ENCODE assay signal across 9 mouse cellular contexts in the genomic region with DNA sequence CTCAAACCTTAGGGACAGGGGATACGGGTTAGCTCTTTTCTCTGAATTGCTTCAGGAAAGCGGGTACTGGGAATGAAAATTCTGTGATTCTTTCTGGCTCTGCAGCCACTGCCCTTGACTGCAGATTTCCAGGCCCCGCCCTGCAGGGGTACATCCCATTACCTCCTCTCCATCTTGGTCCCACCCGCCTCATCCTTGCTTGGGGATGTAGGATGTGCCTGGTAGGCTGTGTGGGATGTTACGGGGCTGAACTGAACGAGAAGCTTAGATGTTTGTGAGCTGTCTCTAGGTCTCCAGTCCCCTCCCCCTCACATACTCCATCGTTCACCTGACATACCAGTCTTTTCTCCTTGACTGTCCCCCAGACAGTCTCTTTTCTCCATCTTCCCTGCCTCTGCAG. TPM values are rescaled to one million over a fixed set of nuclear protein-coding genes. Genes with fewer than 3 reads are reported as not detected.
DNase-seq lines count a peak whose midpoint lies in the region; ATAC-seq lines count a peak whose summit lies in the region.
"Had no signal": no experiment of that assay in that cellular context is flagged by ENCODE, and none has a peak within 500 bp of the region (broad histone marks: within the 10 kb centered on the region; RNA-seq: fewer than 3 reads in every experiment).

No protein-coding gene starts in this region.

- no peaks in the 10 kb centered on the region for H3K9me3 ChIP-seq in neural tube, embryonic 11.5 days (ENCODE audit: control insufficient read depth, low read length)
- no peaks in the 10 kb centered on the region for H3K9me3 ChIP-seq in heart, embryonic 16.5 days (replicated peaks; ENCODE audit: control insufficient read depth, low read length)

- H3K4me3 ChIP-seq in neural tube, embryonic 11.5 days (ENCODE audit: low read depth, low read length), result peak overlapping the region; percentile 67
- H3K4me3 ChIP-seq in heart, embryonic 16.5 days (ENCODE audit: low read length), result peak overlapping the region; percentile 77
- H3K4me3 ChIP-seq in macrophage (ENCODE audit: inconsistent target), result peak overlapping the region; percentile 32

- ATAC-seq in neural tube, embryonic 11.5 days (ENCODE audit: insufficient read depth, low FRiP score, low TSS enrichment), result no peak
- no peak for ATAC-seq in heart, embryonic 16.5 days (replicated peaks; ENCODE audit: extremely low read depth, insufficient read depth, low FRiP score)

- H3K9ac ChIP-seq in neural tube, embryonic 11.5 days (ENCODE audit: low read length), result peak overlapping the region; percentile 83
- peak overlapping the region; percentile 86 for H3K9ac ChIP-seq in heart, embryonic 16.5 days (ENCODE audit: low read length)

- peak; percentile 30 for DNase-seq in embryo, embryonic 10 days (ENCODE audit: low spot score)
- no peak for DNase-seq in embryo, embryonic 9.5 days (ENCODE audit: extremely low spot score)
- DNase-seq in neural tube, embryonic 11.5 days (ENCODE audit: low spot score), result no peak
- no peak for DNase-seq in neural tube, embryonic 10.5 days (ENCODE audit: extremely low spot score, low spot score)
- no peak for DNase-seq in adrenal gland, postnatal 25 days
- DNase-seq in adrenal gland, adult (ENCODE audit: inconsistent age in 2 of 2, low spot score in 1 of 2), result no peak

- peak overlapping the region; percentile 81 for H3K4me2 ChIP-seq in neural tube, embryonic 11.5 days (ENCODE audit: low read depth)
- peak overlapping the region; percentile 99 for H3K4me2 ChIP-seq in heart, embryonic 16.5 days (ENCODE audit: low read depth, low read length)

- H3K27ac ChIP-seq in neural tube, embryonic 11.5 days (ENCODE audit: low read depth, low read length), result peak overlapping the region; percentile 41; the same call in 1 of the 2 replicates
- peak overlapping the region; percentile 64 for H3K27ac ChIP-seq in heart, embryonic 16.5 days (ENCODE audit: low read length)
- H3K27ac ChIP-seq in macrophage, result no peak overlapping the region

- H3K4me1 ChIP-seq in neural tube, embryonic 11.5 days (ENCODE audit: control insufficient read depth, insufficient read depth, low read length), result peaks cover 16% of the 10 kb centered on the region
- H3K4me1 ChIP-seq in heart, embryonic 16.5 days (ENCODE audit: control insufficient read depth, insufficient read depth, low read length), result peaks cover 26% of the 10 kb centered on the region

- H3K27me3 ChIP-seq in neural tube, embryonic 11.5 days (ENCODE audit: control insufficient read depth, insufficient read depth, low read length), result no peaks in the 10 kb centered on the region
- no peaks in the 10 kb centered on the region for H3K27me3 ChIP-seq in heart, embryonic 16.5 days (ENCODE audit: control insufficient read depth, insufficient read depth, low read length)

- peaks cover 24% of the 10 kb centered on the region for H3K36me3 ChIP-seq in neural tube, embryonic 11.5 days (ENCODE audit: control insufficient read depth, insufficient read depth, low read length)
- peaks cover 35% of the 10 kb centered on the region for H3K36me3 ChIP-seq in heart, embryonic 16.5 days (ENCODE audit: control insufficient read depth, insufficient read depth)
- H3K36me3 ChIP-seq in macrophage (ENCODE audit: inconsistent target), result peaks cover 48% of the 10 kb centered on the region

- peaks cover 18% of the 10 kb centered on the region; the same call in 1 of the 2 replicates for H3K79me2 ChIP-seq in macrophage (ENCODE audit: inconsistent target)

- WGBS in neural tube, embryonic 11.5 days, result 6% methylated on average over 7 of the region's 7 CpGs
- WGBS in heart, embryonic 16.5 days, result 15% methylated on average over 7 of the region's 7 CpGs
- WGBS in macrophage (ENCODE audit: missing documents), result 54% methylated on average over 7 of the region's 7 CpGs

RNA-seq across cellular contexts. Expression of gene Mtmr4, which starts 4.0 kb away (rescaled TPM):
- polyA plus RNA-seq in neural tube, embryonic 11.5 days (2014; fragmentation: Nextera tagmentation; extraction: Ambion mirVana), result 84.9 and 95.9 TPM in 2 replicates
- 14.8 and 16.5 TPM in 2 replicates for polyA plus RNA-seq in heart, embryonic 16.5 days (2015; fragmentation: Nextera tagmentation; extraction: Ambion mirVana)
- total RNA-seq in macrophage (2018; cell fraction: chromatin; rRNA removed), result 10 to 100 TPM in 17 of 26 experiments, 1 to 10 TPM in 9; 3.9 to 30.3 (median 19.1) TPM
- 10 to 100 TPM in 21 of 26 experiments, 1 to 10 TPM in 5; 4.1 to 22.7 (median 17.4) TPM for total RNA-seq in macrophage (2018; cell fraction: cytosol; rRNA removed)
- total RNA-seq in macrophage (2018; cell fraction: nucleus; rRNA removed), result 10 to 100 TPM in 21 of 26 experiments, 1 to 10 TPM in 5; 5.0 to 31.2 (median 17.5) TPM
- polyA plus RNA-seq in macrophage (2018), result 9.4 to 13.5 TPM (median 12.0 TPM) in 3 replicates
- total RNA-seq in adrenal gland, postnatal 25 days (2021), result 25.3 and 33.2 TPM in 2 replicates

RNA-seq across cellular contexts. Expression of gene Hsf5, which starts 21.0 kb away (rescaled TPM):
- polyA plus RNA-seq in neural tube, embryonic 11.5 days (2014; fragmentation: Nextera tagmentation; extraction: Ambion mirVana), result 0.18 and 0.24 TPM in 2 replicates
- polyA plus RNA-seq in heart, embryonic 16.5 days (2015; fragmentation: Nextera tagmentation; extraction: Ambion mirVana), result 0.10 and 0.14 TPM in 2 replicates
- total RNA-seq in macrophage (2018; cell fraction: chromatin; rRNA removed), result under 1 TPM in 21 of 26 experiments, not detected in 5; 0.15 to 0.93 (median 0.44) TPM
- under 1 TPM in 5 of 26 experiments, not detected in 21; 0.05 to 0.10 (median 0.07) TPM for total RNA-seq in macrophage (2018; cell fraction: cytosol; rRNA removed)
- under 1 TPM in 21 of 26 experiments, not detected in 5; 0.12 to 0.61 (median 0.34) TPM for total RNA-seq in macrophage (2018; cell fraction: nucleus; rRNA removed)
- polyA plus RNA-seq in macrophage (2018), result not detected in 3 replicates
- 0.09 and 0.24 TPM in 2 replicates for total RNA-seq in adrenal gland, postnatal 25 days (2021)

RNA-seq across cellular contexts. Expression of gene Sept4, which starts 27.3 kb away (rescaled TPM):
- polyA plus RNA-seq in neural tube, embryonic 11.5 days (2014; fragmentation: Nextera tagmentation; extraction: Ambion mirVana), result 8.0 and 8.8 TPM in 2 replicates
- polyA plus RNA-seq in heart, embryonic 16.5 days (2015; fragmentation: Nextera tagmentation; extraction: Ambion mirVana), result 27.8 and 32.4 TPM in 2 replicates
- under 1 TPM in 1 of 26 experiments, not detected in 25; 0.73 TPM for total RNA-seq in macrophage (2018; cell fraction: chromatin; rRNA removed)
- under 1 TPM in 1 of 26 experiments, not detected in 25; 0.18 TPM for total RNA-seq in macrophage (2018; cell fraction: cytosol; rRNA removed)
- total RNA-seq in macrophage (2018; cell fraction: nucleus; rRNA removed), result not detected
- polyA plus RNA-seq in macrophage (2018), result not detected in 3 replicates
- 24.3 and 38.6 TPM in 2 replicates for total RNA-seq in adrenal gland, postnatal 25 days (2021)

RNA-seq across cellular contexts. Expression of gene Gm11492, which starts 29.5 kb away (rescaled TPM):
- not detected in 2 replicates for polyA plus RNA-seq in neural tube, embryonic 11.5 days (2014; fragmentation: Nextera tagmentation; extraction: Ambion mirVana)
- polyA plus RNA-seq in heart, embryonic 16.5 days (2015; fragmentation: Nextera tagmentation; extraction: Ambion mirVana), result not detected in 2 replicates
- total RNA-seq in macrophage (2018; cell fraction: chromatin; rRNA removed), result not detected
- total RNA-seq in macrophage (2018; cell fraction: cytosol; rRNA removed), result not detected
- not detected for total RNA-seq in macrophage (2018; cell fraction: nucleus; rRNA removed)
- not detected in 3 replicates for polyA plus RNA-seq in macrophage (2018)
- total RNA-seq in adrenal gland, postnatal 25 days (2021), result not detected in 2 replicates
- polyA plus RNA-seq: large intestine, adult 2 months had no signal
